Mouse (Mus musculus) ovary, postnatal 10 days (tissue): ENCODE measurements around the gene Dnajc25.

Experiments
- DNase-seq: peaks from one replicate; pipeline ENCODE4 v3.0.0; 2022; ENCODE audit warnings: low spot score

Gene Dnajc25

DNA sequence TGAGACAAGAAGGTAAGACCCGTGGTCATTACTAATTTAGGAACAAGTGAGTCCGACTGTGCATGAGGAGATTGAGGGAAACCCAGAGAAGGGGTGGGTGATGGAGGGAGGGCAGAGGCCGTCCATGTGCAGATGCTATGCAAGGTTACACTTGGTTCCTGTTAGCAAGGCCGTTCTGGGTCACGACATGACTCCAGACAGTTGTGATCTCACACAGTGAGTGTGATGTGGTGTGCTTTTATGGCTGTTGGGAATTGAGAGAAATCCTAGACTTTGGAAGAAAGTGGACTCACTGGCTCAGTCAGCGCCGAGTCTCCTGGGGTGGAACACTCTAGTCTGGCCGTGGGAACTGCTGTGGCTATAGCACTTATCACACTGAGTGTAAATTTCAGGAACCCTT, 11.3 kb downstream of the Dnajc25 start:
- DNase-seq: no peak

DNA sequence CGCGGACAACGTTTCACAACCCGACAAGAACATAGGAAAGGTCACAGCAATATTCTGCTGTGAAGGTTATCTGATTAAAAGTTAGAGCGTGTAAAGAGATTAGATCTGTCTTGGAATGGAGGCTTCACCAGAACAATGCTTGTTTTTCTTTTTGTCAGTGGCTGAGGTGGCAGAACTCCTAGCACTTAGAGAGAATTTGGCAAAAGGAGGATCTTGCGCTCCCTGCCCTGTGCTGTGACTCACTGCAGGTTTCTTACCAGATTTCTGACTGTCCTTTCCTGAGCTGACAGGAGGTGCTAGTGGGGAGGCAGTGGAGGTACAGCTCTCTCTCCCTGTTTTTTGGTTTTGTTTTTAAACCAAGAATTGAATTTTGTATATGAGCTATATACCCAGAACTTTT, 12.2 kb downstream of the Dnajc25 start:
- no peak for DNase-seq

GRCm38 (mm10) chr4:59007974-59008373, 13.1 kb downstream of the Dnajc25 start:
- DNase-seq: no peak

DNA sequence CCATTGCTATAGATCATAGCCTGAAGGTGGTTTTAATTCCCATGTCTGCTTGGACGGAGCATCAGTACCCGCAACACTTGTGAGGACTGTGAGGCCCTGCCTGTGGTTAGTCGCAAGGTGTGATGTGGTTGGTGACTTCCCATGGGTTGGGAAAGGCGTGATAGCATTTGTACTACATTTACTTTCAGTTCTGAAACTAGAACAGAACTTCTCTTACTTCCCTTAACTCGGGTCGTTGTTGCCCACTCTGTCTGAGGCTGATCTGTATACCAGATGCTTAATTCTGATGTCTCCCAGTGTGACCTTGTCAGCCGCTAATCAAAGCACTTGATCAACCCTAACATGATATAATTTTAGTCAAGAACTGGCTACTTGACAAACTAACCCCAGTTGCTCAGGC, 14.3 kb downstream of the Dnajc25 start:
- no peak for DNase-seq

- no peak for DNase-seq
Measured at GRCm38 (mm10) chr4:59009696-59010095, 14.8 kb downstream of the Dnajc25 start.

DNA sequence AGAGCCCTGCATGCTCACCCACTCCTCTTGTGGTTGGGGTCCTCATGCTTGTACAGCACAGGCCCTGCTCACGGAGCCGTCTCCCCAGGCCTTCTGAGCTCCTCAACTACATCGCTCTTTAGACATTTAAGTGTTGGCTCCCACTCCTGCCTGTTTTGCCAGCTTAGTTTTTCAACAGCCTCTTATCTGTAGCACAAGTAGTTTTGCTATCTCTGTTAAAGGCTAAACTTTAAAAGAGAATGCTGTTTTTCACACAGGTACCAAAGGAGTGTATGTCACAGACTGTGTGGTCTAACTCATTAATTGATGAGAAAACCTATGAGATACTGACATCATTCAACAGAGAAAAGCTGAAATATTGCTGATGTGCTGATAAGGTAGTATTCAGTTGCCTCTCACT, 16.6 kb downstream of the Dnajc25 start:
- DNase-seq: no peak

GRCm38 (mm10) chr4:59015181-59015580, 20.3 kb downstream of the Dnajc25 start:
- DNase-seq: no peak

GRCm38 (mm10) chr4:59016922-59017321, 22.1 kb downstream of the Dnajc25 start:
- no peak for DNase-seq

GRCm38 (mm10) chr4:59034325-59034917, 39.6 kb downstream of the Dnajc25 start:
- DNase-seq: no peak

DNA sequence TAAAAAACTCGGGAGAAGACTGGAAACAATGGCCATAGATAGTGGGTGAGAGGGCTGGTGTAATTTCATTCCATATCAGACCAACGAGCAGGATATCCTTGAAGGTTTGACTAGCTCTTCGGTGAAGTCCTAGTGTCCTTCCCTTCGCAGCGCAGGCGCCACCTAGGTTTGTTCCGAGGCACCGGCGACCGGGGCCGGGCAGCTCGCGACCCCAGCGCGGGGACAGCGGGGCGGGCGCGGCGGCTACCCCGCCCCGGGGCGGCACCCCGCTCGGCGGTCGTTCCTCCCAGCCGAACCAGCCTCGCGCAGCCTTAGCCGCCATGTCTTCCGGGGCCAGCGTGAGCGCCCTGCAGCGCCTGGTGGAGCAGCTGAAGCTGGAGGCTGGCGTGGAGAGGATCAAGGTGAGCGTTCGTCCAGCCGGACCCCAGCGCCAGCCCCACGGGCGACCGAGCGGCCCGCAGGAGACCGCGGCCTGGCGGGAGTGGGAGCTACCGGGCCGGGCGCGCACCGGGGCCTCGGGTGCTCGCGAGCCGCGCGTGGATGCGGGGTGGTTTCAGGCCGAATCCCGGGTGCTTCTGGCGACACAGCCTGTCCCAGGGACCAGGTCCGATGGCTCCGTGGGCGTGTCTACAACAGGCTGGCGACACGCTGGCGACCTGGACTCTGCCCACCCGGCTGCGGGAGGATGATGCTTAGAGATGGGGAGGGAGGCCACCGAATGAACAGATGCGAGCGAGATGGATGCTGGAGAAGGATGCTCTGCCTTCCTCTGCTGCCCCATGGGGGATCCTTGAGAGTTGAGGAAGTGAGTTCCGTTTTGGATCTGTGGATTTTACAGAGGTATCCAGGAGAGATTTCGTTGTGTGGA, 40.3 kb downstream of the Dnajc25 start, which contains the start of gene Gng10:
Gng10 (plus strand) TSS at position 171 of the 868 bp plus-strand sequence.
- peak; percentile 38 for DNase-seq

GRCm38 (mm10) chr4:59035786-59036350, 41.0 kb downstream of the Dnajc25 start:
- no peak for DNase-seq

- peak; percentile 37 for DNase-seq
Measured at GRCm38 (mm10) chr4:59036490-59037127, 41.7 kb downstream of the Dnajc25 start.

- no peak for DNase-seq
Measured at GRCm38 (mm10) chr4:59037525-59037924, 42.7 kb downstream of the Dnajc25 start.

- DNase-seq: no peak
Measured at GRCm38 (mm10) chr4:59040397-59041287, 45.8 kb downstream of the Dnajc25 start.

DNA sequence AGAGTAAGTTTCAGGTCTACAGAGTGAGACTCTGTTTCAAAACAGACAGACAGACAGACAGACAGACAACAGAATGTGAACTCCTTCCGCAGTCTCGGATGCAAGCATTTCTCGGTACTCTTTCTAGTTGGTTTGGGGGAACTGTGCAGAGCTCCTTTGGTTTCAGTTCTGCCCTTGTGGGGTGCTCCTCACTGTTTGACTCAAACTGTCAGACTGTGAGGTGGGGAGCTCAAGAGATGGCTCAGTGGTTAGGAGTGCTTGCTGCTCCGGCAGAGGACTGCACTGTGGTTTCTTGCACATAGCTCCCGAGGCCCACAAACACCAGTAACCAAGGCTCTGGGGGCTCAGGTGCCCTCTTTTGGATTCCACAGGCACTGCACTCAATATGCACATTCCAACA, 48.2 kb downstream of the Dnajc25 start:
- no peak for DNase-seq

DNA sequence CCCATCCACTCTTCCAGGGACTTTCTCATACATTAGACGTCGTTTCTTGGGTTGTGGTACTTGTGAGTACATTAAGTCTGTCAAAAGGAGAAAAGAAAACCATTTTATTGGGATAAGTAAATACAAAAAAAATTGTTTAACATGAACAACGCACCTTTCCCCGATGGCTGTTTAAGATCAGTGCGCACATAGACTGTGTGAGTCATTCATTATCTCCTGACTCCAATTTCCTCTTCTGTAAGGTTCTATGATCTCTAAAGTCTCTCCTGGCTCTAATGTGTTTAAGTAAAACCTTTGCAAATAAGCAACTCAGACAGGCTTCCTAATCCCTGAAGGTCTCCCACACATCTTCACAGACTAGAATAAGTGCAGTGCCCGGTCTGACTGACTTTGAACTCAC, 49.0 kb downstream of the Dnajc25 start:
- no peak for DNase-seq

- DNase-seq: no peak
Measured at GRCm38 (mm10) chr4:59047222-59047621, 52.4 kb downstream of the Dnajc25 start.

DNA sequence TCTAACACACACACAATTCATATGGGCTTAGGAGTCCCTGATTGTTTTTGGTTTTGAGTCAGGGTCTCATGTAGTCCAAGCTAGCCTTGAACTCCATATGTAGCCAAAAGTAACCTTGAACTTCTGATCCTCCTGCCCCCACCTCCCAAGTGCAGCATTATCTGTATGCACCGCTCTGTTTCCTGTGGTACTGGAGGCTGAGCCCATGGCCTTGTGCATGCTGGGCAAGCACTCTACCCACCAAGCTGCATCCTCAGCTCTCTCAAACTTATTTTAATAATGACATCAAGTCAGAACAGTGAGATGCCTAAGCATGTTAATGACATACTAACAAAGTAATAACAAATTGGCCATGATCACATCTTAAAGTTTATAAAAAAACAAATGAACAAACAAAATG, 56.2 kb downstream of the Dnajc25 start:
- DNase-seq: no peak

DNA sequence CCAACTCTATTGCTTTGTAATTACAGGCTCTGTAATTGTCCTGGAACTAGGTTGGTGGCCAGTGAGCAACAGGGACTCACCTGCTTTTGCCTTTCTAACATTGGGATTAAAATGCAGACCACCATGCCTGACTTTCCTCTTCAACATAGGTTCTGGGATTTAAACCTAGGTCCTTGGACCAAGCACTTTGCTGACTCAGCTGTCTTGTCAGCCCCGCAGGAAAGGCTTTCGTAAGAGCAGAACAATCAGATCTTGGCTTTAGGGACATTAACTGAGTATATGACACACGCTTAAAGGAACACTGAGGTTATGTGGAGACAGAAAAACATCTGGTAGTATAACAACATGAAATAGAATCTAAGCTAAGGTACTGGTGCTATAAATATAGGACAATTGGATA, 63.1 kb downstream of the Dnajc25 start:
- DNase-seq: no peak

DNA sequence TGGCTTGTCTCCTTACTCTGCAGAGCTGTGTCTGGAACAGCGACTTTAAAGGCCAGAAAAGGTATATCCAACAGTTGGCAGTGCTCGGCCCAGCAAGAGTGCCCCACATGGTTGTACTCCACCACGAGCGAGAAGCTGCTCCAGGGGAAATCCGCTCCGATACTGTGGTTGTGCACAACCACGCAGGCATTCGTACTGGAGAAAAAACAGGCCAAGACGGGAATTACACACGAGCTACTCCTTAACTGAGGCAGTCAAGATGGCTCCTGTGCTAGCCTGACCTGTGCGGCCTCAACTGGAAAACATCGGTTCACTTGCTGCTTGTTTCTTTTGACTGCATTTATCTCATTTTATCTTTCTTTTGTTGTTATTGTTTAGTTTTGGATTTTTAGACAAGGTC, 67.7 kb downstream of the Dnajc25 start:
- no peak for DNase-seq

GRCm38 (mm10) chr4:59069276-59069675, 74.4 kb downstream of the Dnajc25 start:
- DNase-seq: no peak
